Mouse (Mus musculus): ENCODE results near the gene Fam98c.

- no peak for TF ChIP-seq CTCF (IDR thresholded peaks at IDR 0.05; ENCODE audit: control insufficient read depth, insufficient read depth, insufficient read length)
- no peak for TF ChIP-seq FOSL1 (IDR thresholded peaks at IDR 0.05; ENCODE audit: insufficient read depth, low read length, poor library complexity, severe bottlenecking)
- TF ChIP-seq USF1 (IDR thresholded peaks at IDR 0.05; ENCODE audit: low read depth): no peak
Measured at GRCm38 (mm10) chr7:29119526-29119925, 36.5 kb downstream of the Fam98c start.
